Mouse (Mus musculus) liver, postnatal 0 days (tissue): ENCODE results near the gene Olfr355.

ENCODE experiments used
- CTCF ChIP-seq: sonication (generic); IDR thresholded peaks from 2 replicates; pipeline ENCODE4 v1.5.1; 2016; ENCODE audit warnings: antibody characterized with exemption, low read depth
- EP300 ChIP-seq: IDR thresholded peaks from 2 replicates; pipeline ENCODE4 v1.6.1; 2016; ENCODE audit warnings: antibody characterized with exemption, low read depth, mild to moderate bottlenecking

DNA sequence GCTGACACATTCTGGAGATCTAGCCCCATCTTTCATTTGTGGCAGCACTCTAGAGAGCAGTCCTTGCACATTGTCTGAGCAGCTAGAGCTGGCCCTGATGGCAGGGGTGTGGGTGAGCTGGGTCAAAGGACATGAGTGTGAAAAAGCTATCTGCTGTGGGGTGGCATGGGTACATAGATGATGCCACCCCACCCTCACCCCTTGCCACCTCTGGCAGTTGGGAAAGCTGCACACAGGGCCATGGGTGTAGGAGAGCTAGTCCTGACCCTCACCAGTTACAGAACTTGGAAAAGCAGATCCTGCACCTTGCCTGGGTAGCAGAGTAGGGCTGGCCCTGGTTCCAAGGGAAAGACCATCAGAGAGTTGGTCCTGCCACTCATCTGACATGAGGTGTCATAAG is 31.6 kb downstream of the Olfr355 start:
- TF ChIP-seq CTCF (no peak), EP300 (no peak)
